Mouse (Mus musculus): ENCODE measurements at regions not wholly inside any gene's neighbourhood (a gene's known extent, or its start where the extent isn't known, plus 50 kb on each side); places are given as distances from the start of the nearest gene placed in this dataset.

GRCm38 (mm10) chr1:124652872-124653271 lies 607.5 kb upstream of the Dpp10 start:
- no peak for TF ChIP-seq CTCF (IDR thresholded peaks at IDR 0.05)
- TF ChIP-seq EP300 (IDR thresholded peaks at IDR 0.05) = no peak
